Mouse (Mus musculus) hindbrain, embryonic 14.5 days (tissue): ENCODE measurements around the gene Zfp185. TPM values are rescaled to one million over a fixed set of nuclear protein-coding genes. Genes with fewer than 3 reads are reported as not detected.
"Not testable (repeated sequence)": the region's sequence is repeated elsewhere in the genome, so short reads cannot be mapped to it uniquely, and the experiment has no call there.

Experiments used
- ATAC-seq: fragments of 200-750 bp; cut with Nextera tagmentation; 2 replicates; pipeline ENCODE4 v1.8.0; 2017; ENCODE audit warnings: moderate number of reproducible peaks, mild to moderate bottlenecking, moderate TSS enrichment, moderate library complexity; ENCODE audit not compliant: low FRiP score
- DNase-seq: peaks from one replicate; pipeline ENCODE4 v3.0.0-alpha.2; 2015; ENCODE audit warnings: low spot score
- H3K27ac ChIP-seq: fragments of 300-500 bp; sonication (generic); 2 replicates; pipeline ENCODE4 v1.5.1; 2014; ENCODE audit warnings: mild to moderate bottlenecking, moderate library complexity
- H3K27me3 ChIP-seq: fragments of 300-500 bp; sonication (generic); 2 replicates; pipeline ENCODE4 v1.6.1; 2014; ENCODE audit warnings: mild to moderate bottlenecking, low read length, mixed read lengths; ENCODE audit not compliant: control insufficient read depth, insufficient read depth
- H3K36me3 ChIP-seq: fragments of 300-500 bp; sonication (generic); replicated peaks from 2 replicates; pipeline ENCODE4 v1.6.1; 2014; ENCODE audit not compliant: control insufficient read depth, insufficient read depth
- H3K4me1 ChIP-seq: fragments of 300-500 bp; sonication (generic); replicated peaks from 2 replicates; pipeline ENCODE4 v1.6.1; 2014; ENCODE audit warnings: antibody characterized with exemption, low read length, mixed read lengths; ENCODE audit not compliant: control insufficient read depth, insufficient read depth
- H3K4me2 ChIP-seq: fragments of 300-500 bp; sonication (generic); replicated peaks from 2 replicates; pipeline ENCODE4 v1.6.1; 2014; ENCODE audit warnings: mild to moderate bottlenecking, moderate library complexity
- H3K4me3 ChIP-seq: fragments of 300-500 bp; sonication (generic); replicated peaks from 2 replicates; pipeline ENCODE4 v1.5.1; 2014; ENCODE audit warnings: mild to moderate bottlenecking, low read length
- H3K9ac ChIP-seq: fragments of 300-500 bp; sonication (generic); 2 replicates; pipeline ENCODE4 v1.6.1; 2014
- H3K9me3 ChIP-seq: fragments of 300-500 bp; sonication (generic); 2 replicates; pipeline ENCODE4 v1.6.1; 2016; ENCODE audit warnings: low read length; ENCODE audit not compliant: control insufficient read depth
- WGBS: fragments of 180-500 bp; shearing (Covaris S2); extraction: QIAGEN DNeasy Blood & Tissue Kit; methylation state at CpG from one replicate; pipeline ENCODE4 v1.1.7; 2014; 5-methylcytosine and 5-hydroxymethylcytosine counted together
- polyA plus RNA-seq: library from polyadenylated mRNA; unstranded; fragments of >200 nt; fragmentation: Nextera tagmentation; extraction: Ambion mirVana; gene quantifications from 2 replicates; pipeline ENCODE4 v1.2.1, GENCODE M21; 2014

The Zfp185 gene
- polyA plus RNA-seq, 1 experiment from 2014 or later: 1.4 TPM

- no peak for DNase-seq
- H3K9ac ChIP-seq: no peak overlapping the region
- no peaks in the 10 kb centered on the region for H3K27me3 ChIP-seq
- no peak overlapping the region for H3K27ac ChIP-seq
- ATAC-seq: no peak
- WGBS: 85% methylated on average over 12 of the region's 12 CpGs
- H3K4me3 ChIP-seq: no peak overlapping the region
- no peak overlapping the region for H3K4me2 ChIP-seq
- no peaks in the 10 kb centered on the region for H3K4me1 ChIP-seq
- no peaks in the 10 kb centered on the region for H3K36me3 ChIP-seq
- no peaks in the 10 kb centered on the region for H3K9me3 ChIP-seq
Measured at GRCm38 (mm10) chrX:73039666-73040065, 52.5 kb downstream of the Zfp185 start.

GRCm38 (mm10) chrX:73053860-73054563 lies 66.9 kb downstream of the Zfp185 start:
- WGBS: 18% methylated on average over 14 of the region's 14 CpGs
- Histone ChIP-seq H3K27me3 (no peaks in the 10 kb centered on the region), H3K4me3 (no peak overlapping the region), H3K36me3 (no peaks in the 10 kb centered on the region), H3K4me1 (no peaks in the 10 kb centered on the region), H3K4me2 (peak overlapping the region; percentile 27; the same call in 1 of the 2 replicates), H3K27ac (peak overlapping the region; percentile 57; the same call in 1 of the 2 replicates), H3K9me3 (no peaks in the 10 kb centered on the region), H3K9ac (peak overlapping the region; percentile 18; the same call in 1 of the 2 replicates)
- ATAC-seq (peak; percentile 99), DNase-seq (peak; percentile 95)

- H3K4me1 ChIP-seq: no peaks in the 10 kb centered on the region
- DNase-seq: no peak
- no peaks in the 10 kb centered on the region for H3K27me3 ChIP-seq
- no peak for ATAC-seq
- H3K9me3 ChIP-seq: no peaks in the 10 kb centered on the region
- 91% methylated on average over 1 of the region's 1 CpGs for WGBS
- H3K4me2 ChIP-seq: no peak overlapping the region
- H3K36me3 ChIP-seq: no peaks in the 10 kb centered on the region
- H3K4me3 ChIP-seq: no peak overlapping the region
- no peak overlapping the region for H3K27ac ChIP-seq
- no peak overlapping the region for H3K9ac ChIP-seq
Measured at GRCm38 (mm10) chrX:73061528-73061927, 74.4 kb downstream of the Zfp185 start.

GRCm38 (mm10) chrX:73062323-73062722 lies 75.2 kb downstream of the Zfp185 start:
- H3K4me3 ChIP-seq: no peak overlapping the region
- 66% methylated on average over 5 of the region's 5 CpGs for WGBS
- H3K9ac ChIP-seq: no peak overlapping the region
- H3K4me1 ChIP-seq: no peaks in the 10 kb centered on the region
- no peak overlapping the region for H3K4me2 ChIP-seq
- ATAC-seq (no peak), DNase-seq (no peak)
- H3K9me3 ChIP-seq: no peaks in the 10 kb centered on the region
- H3K36me3 ChIP-seq: no peaks in the 10 kb centered on the region
- H3K27ac ChIP-seq: no peak overlapping the region
- no peaks in the 10 kb centered on the region for H3K27me3 ChIP-seq

- Histone ChIP-seq H3K27me3 (no peaks in the 10 kb centered on the region), H3K36me3 (no peaks in the 10 kb centered on the region), H3K9ac (peak overlapping the region; percentile 53), H3K4me3 (peak overlapping the region; percentile 35), H3K4me1 (no peaks in the 10 kb centered on the region), H3K27ac (peak overlapping the region; percentile 26; the same call in 1 of the 2 replicates), H3K9me3 (no peaks in the 10 kb centered on the region), H3K4me2 (peak overlapping the region; percentile 56)
- WGBS: 32% methylated on average over 24 of the region's 24 CpGs
- ATAC-seq (peak; percentile 89), DNase-seq (peak; percentile 32)
Measured at GRCm38 (mm10) chrX:73063512-73064414, 76.6 kb downstream of the Zfp185 start.

GRCm38 (mm10) chrX:73064415-73064793 lies 77.3 kb downstream of the Zfp185 start, which contains the start of gene Pnma3:
TSS of gene Pnma3 (plus strand) at chrX:73064787.
- H3K9ac ChIP-seq: peak within 1 kb of the TSS; percentile 53
- H3K36me3 ChIP-seq: no peaks in the 10 kb centered on the region
- no peaks in the 10 kb centered on the region for H3K9me3 ChIP-seq
- no peak for DNase-seq
- ATAC-seq: peak; percentile 60; the same call in 1 of the 2 replicates
- H3K27me3 ChIP-seq: no peaks in the 10 kb centered on the region
- H3K4me3 ChIP-seq: peak within 1 kb of the TSS; percentile 35
- 32% methylated on average over 7 of the region's 7 CpGs for WGBS
- H3K27ac ChIP-seq: peak within 1 kb of the TSS; percentile 26; the same call in 1 of the 2 replicates
- peak within 1 kb of the TSS; percentile 56 for H3K4me2 ChIP-seq
- H3K4me1 ChIP-seq: no peaks in the 10 kb centered on the region

GRCm38 (mm10) chrX:73066765-73067312 lies 79.7 kb downstream of the Zfp185 start:
- H3K9me3 ChIP-seq, H3K36me3 ChIP-seq, H3K9ac ChIP-seq, H3K27me3 ChIP-seq, H3K27ac ChIP-seq, H3K4me1 ChIP-seq, H3K4me3 ChIP-seq, DNase-seq, H3K4me2 ChIP-seq: not testable (repeated sequence)
- no CpG with 5 or more reads among the region's 5 CpGs for WGBS
- ATAC-seq: 0 out of 2 replicates have a peak, but pooled peaks have one; percentile 35
